Mouse (Mus musculus) heart, embryonic 16.5 days (tissue): ENCODE measurements around the gene Cpxm2. TPM values are rescaled to one million over a fixed set of nuclear protein-coding genes. Genes with fewer than 3 reads are reported as not detected.

Experiments
- polyA plus RNA-seq: library from polyadenylated mRNA; unstranded; fragments of >200 nt; fragmentation: Nextera tagmentation; extraction: Ambion mirVana; gene quantifications from 2 replicates; pipeline ENCODE4 v1.2.1, GENCODE M21; 2015

Gene Cpxm2
- polyA plus RNA-seq, 1 experiment from 2014 or later, result 0.75 TPM

Other genes starting within 250 kb of the Cpxm2 start
- gene Gpr26, start 188.3 kb downstream of the Cpxm2 start, polyA plus RNA-seq, result not detected in 2 replicates
- gene Chst15, start 162.5 kb upstream of the Cpxm2 start, polyA plus RNA-seq, result 6.2 and 7.2 TPM in 2 replicates